Mouse (Mus musculus): Measurements from ENCODE around the gene Pip4k2a. TPM values are rescaled to one million over a fixed set of nuclear protein-coding genes. Genes with fewer than 3 reads are reported as not detected.

Pip4k2a gene
- polyA plus RNA-seq, 1 experiment from 2014 or later, result 8.6 TPM

- Histone ChIP-seq H3K36me3 (peaks cover 9% of the 10 kb centered on the region; the same call in 1 of the 2 replicates), H3K27ac (ENCODE audit: poor library complexity, severe bottlenecking) (no peak overlapping the region), H3K4me1 (replicated peaks) (peaks cover 9% of the 10 kb centered on the region), H3K4me2 (peak overlapping the region; percentile 37), H3K9me3 (replicated peaks) (no peaks in the 10 kb centered on the region), H3K27me3 (replicated peaks) (no peaks in the 10 kb centered on the region), H3K4me3 (no peak overlapping the region), H3K9ac (no peak overlapping the region)
- 48% methylated on average over 9 of the region's 9 CpGs for WGBS
- ATAC-seq (ENCODE audit: insufficient number of reproducible peaks, low FRiP score), result no peak
These were observed 137.2 kb downstream of the Pip4k2a start for GRCm38 (mm10) chr2:18860686-18861085.

- ATAC-seq (ENCODE audit: insufficient number of reproducible peaks, low FRiP score), result no peak
These were observed 140.0 kb downstream of the Pip4k2a start for GRCm38 (mm10) chr2:18857952-18858351.

GRCm38 (mm10) chr2:18856461-18856860, 141.5 kb downstream of the Pip4k2a start:
- no peak overlapping the region for H3K4me3 ChIP-seq
- H3K9me3 ChIP-seq (replicated peaks), result no peaks in the 10 kb centered on the region
- H3K27me3 ChIP-seq (replicated peaks), result no peaks in the 10 kb centered on the region
- H3K4me2 ChIP-seq, result no peak overlapping the region
- H3K36me3 ChIP-seq, result peaks cover 4% of the 10 kb centered on the region; the same call in 1 of the 2 replicates
- no peak overlapping the region for H3K9ac ChIP-seq
- H3K4me1 ChIP-seq (replicated peaks), result peaks cover 17% of the 10 kb centered on the region
- no peak for ATAC-seq (ENCODE audit: insufficient number of reproducible peaks, low FRiP score)
- H3K27ac ChIP-seq (ENCODE audit: poor library complexity, severe bottlenecking), result no peak overlapping the region
- WGBS, result 89% methylated on average over 13 of the region's 13 CpGs

More at GRCm38 (mm10) chr2:18857952-18858351, 140.0 kb downstream of the Pip4k2a start:
- H3K27ac ChIP-seq (ENCODE audit: poor library complexity, severe bottlenecking), result no peak overlapping the region
- no peak overlapping the region for H3K4me3 ChIP-seq
- no peaks in the 10 kb centered on the region for H3K9me3 ChIP-seq (replicated peaks)
- H3K9ac ChIP-seq, result no peak overlapping the region
- no peaks in the 10 kb centered on the region for H3K27me3 ChIP-seq (replicated peaks)
- no peak overlapping the region for H3K4me2 ChIP-seq
- peaks cover 4% of the 10 kb centered on the region; the same call in 1 of the 2 replicates for H3K36me3 ChIP-seq
- WGBS, result 78% methylated on average over 3 of the region's 3 CpGs
- H3K4me1 ChIP-seq (replicated peaks), result peaks cover 17% of the 10 kb centered on the region

DNA sequence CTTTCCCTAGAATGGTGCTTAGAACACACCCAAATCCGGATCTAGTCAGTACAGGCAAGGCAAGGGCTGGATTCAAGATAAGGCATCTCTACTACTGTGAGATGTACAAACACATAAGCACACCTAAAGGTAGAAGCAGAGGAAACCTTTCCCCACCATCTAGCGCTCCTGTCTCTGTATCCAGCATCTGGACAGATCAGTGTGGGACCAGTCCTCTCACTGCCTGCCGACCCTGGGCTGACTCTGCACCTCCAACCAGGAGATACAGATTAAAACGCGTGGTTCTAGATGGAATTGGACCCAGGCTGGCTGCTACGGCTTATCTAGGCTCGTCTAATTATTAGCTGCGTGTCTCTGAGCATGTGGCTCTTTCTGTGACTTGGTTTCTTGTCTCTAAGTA, 142.7 kb downstream of the Pip4k2a start:
- Histone ChIP-seq H3K27me3 (replicated peaks) (no peaks in the 10 kb centered on the region), H3K9me3 (replicated peaks) (no peaks in the 10 kb centered on the region), H3K4me1 (replicated peaks) (peaks cover 12% of the 10 kb centered on the region), H3K4me2 (no peak overlapping the region), H3K36me3 (peaks cover 4% of the 10 kb centered on the region; the same call in 1 of the 2 replicates), H3K9ac (no peak overlapping the region), H3K4me3 (no peak overlapping the region), H3K27ac (ENCODE audit: poor library complexity, severe bottlenecking) (no peak overlapping the region)
- no peak for ATAC-seq (ENCODE audit: insufficient number of reproducible peaks, low FRiP score)
- WGBS, result 47% methylated on average over 8 of the region's 8 CpGs

- WGBS, result 84% methylated on average over 5 of the region's 5 CpGs
- ATAC-seq (ENCODE audit: insufficient number of reproducible peaks, low FRiP score), result no peak
- Histone ChIP-seq H3K27ac (ENCODE audit: poor library complexity, severe bottlenecking) (no peak overlapping the region), H3K27me3 (replicated peaks) (no peaks in the 10 kb centered on the region), H3K4me2 (no peak overlapping the region), H3K4me1 (replicated peaks) (peaks cover 9% of the 10 kb centered on the region), H3K36me3 (peaks cover 4% of the 10 kb centered on the region; the same call in 1 of the 2 replicates), H3K4me3 (no peak overlapping the region), H3K9me3 (replicated peaks) (no peaks in the 10 kb centered on the region), H3K9ac (no peak overlapping the region)
These were observed 144.6 kb downstream of the Pip4k2a start for GRCm38 (mm10) chr2:18853345-18853744.

DNA sequence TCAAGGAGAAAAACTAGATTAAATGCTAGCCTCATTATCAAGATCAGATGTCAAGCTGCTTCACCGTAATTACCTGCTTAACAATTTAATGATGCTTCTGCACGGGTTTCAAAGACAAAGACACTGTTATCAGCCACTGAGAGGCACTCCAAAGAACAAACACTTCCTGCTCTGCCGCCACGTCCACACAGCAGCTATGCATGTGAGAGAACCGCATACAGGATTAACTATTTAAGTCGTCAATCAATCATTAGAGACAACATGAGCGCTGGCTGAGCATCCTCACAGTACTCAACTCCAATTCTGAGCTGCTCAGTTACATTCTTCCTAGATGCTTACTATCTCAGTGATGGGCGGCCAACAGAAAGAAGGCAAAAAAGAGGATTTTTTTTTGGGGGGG, 147.3 kb downstream of the Pip4k2a start:
- Histone ChIP-seq H3K9ac (no peak overlapping the region), H3K4me1 (replicated peaks) (peaks cover 7% of the 10 kb centered on the region), H3K27me3 (replicated peaks) (no peaks in the 10 kb centered on the region), H3K4me3 (no peak overlapping the region), H3K4me2 (no peak overlapping the region), H3K36me3 (peaks cover 7% of the 10 kb centered on the region), H3K27ac (ENCODE audit: poor library complexity, severe bottlenecking) (no peak overlapping the region), H3K9me3 (replicated peaks) (no peaks in the 10 kb centered on the region)
- no peak for ATAC-seq (ENCODE audit: insufficient number of reproducible peaks, low FRiP score)
- WGBS, result 54% methylated on average over 8 of the region's 8 CpGs

- Histone ChIP-seq H3K36me3 (peaks cover 19% of the 10 kb centered on the region), H3K27me3 (replicated peaks) (no peaks in the 10 kb centered on the region), H3K4me2 (no peak overlapping the region), H3K4me1 (replicated peaks) (no peaks in the 10 kb centered on the region), H3K4me3 (no peak overlapping the region), H3K27ac (ENCODE audit: poor library complexity, severe bottlenecking) (no peak overlapping the region), H3K9ac (no peak overlapping the region), H3K9me3 (replicated peaks) (no peaks in the 10 kb centered on the region)
- ATAC-seq (ENCODE audit: insufficient number of reproducible peaks, low FRiP score), result no peak
- 89% methylated on average over 5 of the region's 5 CpGs for WGBS
These were observed 149.8 kb downstream of the Pip4k2a start for GRCm38 (mm10) chr2:18848074-18848629.

DNA sequence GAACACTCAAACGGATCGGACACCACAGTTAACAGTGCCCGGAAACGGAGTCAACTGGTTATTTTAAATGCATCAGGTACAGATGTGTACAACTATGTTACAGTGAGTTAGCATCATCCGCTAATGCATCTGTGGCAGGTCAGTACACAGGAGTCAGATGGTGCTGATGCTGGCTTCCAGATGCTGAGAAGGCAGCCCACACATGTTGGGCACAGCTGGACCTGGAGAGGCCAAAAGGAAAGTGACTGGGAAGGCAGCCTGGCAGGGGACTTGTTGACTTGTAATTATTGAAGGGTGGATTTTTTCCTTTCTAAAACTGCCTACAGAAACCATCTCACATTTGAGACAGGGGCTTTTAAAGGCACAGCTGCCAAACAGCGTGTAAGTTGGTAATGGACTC, 155.4 kb downstream of the Pip4k2a start:
- H3K4me2 ChIP-seq, result no peak overlapping the region
- WGBS, result 88% methylated on average over 6 of the region's 6 CpGs
- peaks cover 20% of the 10 kb centered on the region for H3K36me3 ChIP-seq
- no peak overlapping the region for H3K27ac ChIP-seq (ENCODE audit: poor library complexity, severe bottlenecking)
- no peak overlapping the region for H3K9ac ChIP-seq
- no peak overlapping the region for H3K4me3 ChIP-seq
- H3K9me3 ChIP-seq (replicated peaks), result no peaks in the 10 kb centered on the region
- H3K27me3 ChIP-seq (replicated peaks), result no peaks in the 10 kb centered on the region
- no peak for ATAC-seq (ENCODE audit: insufficient number of reproducible peaks, low FRiP score)
- H3K4me1 ChIP-seq (replicated peaks), result no peaks in the 10 kb centered on the region

- H3K36me3 ChIP-seq, result peaks cover 20% of the 10 kb centered on the region
- H3K9me3 ChIP-seq (replicated peaks), result no peaks in the 10 kb centered on the region
- no peak overlapping the region for H3K9ac ChIP-seq
- no peak overlapping the region for H3K4me3 ChIP-seq
- 94% methylated on average over 8 of the region's 8 CpGs for WGBS
- ATAC-seq (ENCODE audit: insufficient number of reproducible peaks, low FRiP score), result no peak
- no peak overlapping the region for H3K4me2 ChIP-seq
- no peak overlapping the region for H3K27ac ChIP-seq (ENCODE audit: poor library complexity, severe bottlenecking)
- no peaks in the 10 kb centered on the region for H3K27me3 ChIP-seq (replicated peaks)
- no peaks in the 10 kb centered on the region for H3K4me1 ChIP-seq (replicated peaks)
These were observed 156.9 kb downstream of the Pip4k2a start for GRCm38 (mm10) chr2:18841051-18841450.

GRCm38 (mm10) chr2:18839532-18839931, 158.4 kb downstream of the Pip4k2a start:
- Histone ChIP-seq H3K4me1 (replicated peaks) (no peaks in the 10 kb centered on the region), H3K4me2 (no peak overlapping the region), H3K27me3 (replicated peaks) (no peaks in the 10 kb centered on the region), H3K27ac (ENCODE audit: poor library complexity, severe bottlenecking) (no peak overlapping the region), H3K4me3 (no peak overlapping the region), H3K9ac (no peak overlapping the region), H3K9me3 (replicated peaks) (no peaks in the 10 kb centered on the region), H3K36me3 (peaks cover 11% of the 10 kb centered on the region)
- no peak for ATAC-seq (ENCODE audit: insufficient number of reproducible peaks, low FRiP score)
- WGBS, result 92% methylated on average over 4 of the region's 4 CpGs

- no peak overlapping the region for H3K4me3 ChIP-seq
- H3K27me3 ChIP-seq (replicated peaks), result no peaks in the 10 kb centered on the region
- no peak for ATAC-seq (ENCODE audit: insufficient number of reproducible peaks, low FRiP score)
- H3K27ac ChIP-seq (ENCODE audit: poor library complexity, severe bottlenecking), result no peak overlapping the region
- H3K4me1 ChIP-seq (replicated peaks), result peaks cover 21% of the 10 kb centered on the region
- no peak overlapping the region for H3K4me2 ChIP-seq
- H3K9me3 ChIP-seq (replicated peaks), result no peaks in the 10 kb centered on the region
- H3K36me3 ChIP-seq, result no peaks in the 10 kb centered on the region
- WGBS, result 80% methylated on average over 12 of the region's 12 CpGs
- no peak overlapping the region for H3K9ac ChIP-seq
These were observed 162.5 kb downstream of the Pip4k2a start for GRCm38 (mm10) chr2:18835266-18835908.
